Mouse (Mus musculus) B cell, adult 2 months (primary cell): ENCODE results near the gene Map3k4.
"Not testable (repeated sequence)": the region's sequence is repeated elsewhere in the genome, so short reads cannot be mapped to it uniquely, and the experiment has no call there.

Experiments
- DNase-seq, 2 experiments: peaks; one replicate each; pipeline ENCODE4 v3.0.0; 2022

Gene Map3k4

DNA sequence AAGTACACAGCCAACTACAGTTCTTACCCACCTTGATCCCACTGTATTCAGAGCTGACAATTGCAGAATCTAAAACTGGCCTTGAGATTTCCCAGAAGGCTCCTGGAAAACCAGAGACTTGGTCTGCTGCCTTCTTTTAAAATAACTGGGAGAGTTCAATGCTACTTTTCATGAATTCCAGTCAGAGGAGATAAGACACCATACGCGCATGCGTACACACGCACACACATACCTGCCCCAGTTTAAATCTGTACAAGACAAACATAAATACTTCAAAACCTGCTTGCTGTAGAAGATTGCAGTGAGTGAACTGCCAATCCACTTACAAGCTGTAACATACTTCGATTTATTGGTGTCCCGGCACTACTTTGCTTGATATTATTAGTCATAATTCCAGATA is 13.9 kb downstream of the Map3k4 start:
- no peak for DNase-seq

DNA sequence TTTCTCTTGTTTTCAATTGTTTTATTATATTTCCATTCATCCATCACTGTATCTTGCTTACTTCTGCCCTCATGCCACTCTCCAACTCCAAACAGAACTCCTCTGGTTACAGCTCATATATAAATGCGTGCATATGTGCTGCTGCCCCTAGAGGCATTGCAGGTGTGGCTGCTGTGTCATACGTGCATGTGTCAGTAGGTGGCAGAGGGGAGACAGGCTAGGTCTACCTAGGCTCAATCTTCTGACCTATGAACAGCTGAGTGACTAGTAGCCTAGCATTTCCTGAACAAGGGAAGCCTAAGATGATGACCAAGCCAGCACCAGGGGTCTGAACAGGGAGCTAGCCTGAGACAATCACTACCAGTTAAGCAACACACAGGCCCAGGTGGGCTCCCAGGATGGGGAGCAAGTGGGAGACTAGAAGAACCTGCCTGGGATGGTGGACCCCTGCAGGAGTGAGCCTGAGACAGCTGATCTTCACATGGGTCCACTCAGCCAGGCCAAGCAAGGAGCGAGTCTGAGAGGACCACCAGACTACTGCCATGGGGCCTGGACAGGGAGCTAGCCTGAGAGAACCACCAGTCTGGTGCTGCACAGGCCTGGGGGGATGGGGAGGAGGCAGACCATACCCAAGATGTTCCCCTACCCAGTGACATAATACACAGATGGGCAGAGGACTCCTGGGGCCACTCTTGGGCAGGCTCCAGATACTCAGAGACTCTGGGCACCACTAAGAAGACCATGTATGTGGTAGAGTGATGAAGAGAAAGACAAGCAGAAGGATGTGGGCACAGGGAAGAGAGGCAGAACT is 17.5 kb downstream of the Map3k4 start:
- DNase-seq: peak; percentile 63 to 68

DNA sequence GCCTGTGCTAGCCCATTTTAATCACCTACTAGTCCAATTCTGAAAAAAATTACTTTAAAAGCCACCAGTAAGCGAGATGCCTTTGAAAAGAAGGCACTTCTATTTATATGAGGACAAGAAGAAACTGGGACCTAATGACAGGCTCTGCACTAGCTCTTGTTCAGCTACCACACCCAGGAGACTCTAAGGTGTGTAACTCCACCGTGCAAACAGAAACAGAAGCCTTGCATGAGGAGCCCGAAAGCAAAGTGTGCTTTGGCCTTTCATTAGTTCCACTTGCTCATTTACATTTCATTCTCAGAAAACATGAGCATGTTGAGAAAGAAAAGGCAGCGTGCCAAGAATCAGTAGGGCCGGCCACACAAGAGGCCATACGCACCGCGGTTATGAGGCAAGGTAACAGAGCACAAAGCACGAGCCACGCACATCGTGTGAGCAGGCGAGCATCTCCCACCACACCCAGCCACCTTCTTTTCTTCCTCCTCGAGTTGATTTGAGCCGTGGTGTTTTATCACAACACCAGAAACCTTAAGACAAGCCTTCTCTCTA is 18.4 kb downstream of the Map3k4 start:
- DNase-seq: no peak

GRCm38 (mm10) chr17:12299371-12299770 is 19.2 kb downstream of the Map3k4 start:
- no peak for DNase-seq

GRCm38 (mm10) chr17:12297978-12298377 is 20.6 kb downstream of the Map3k4 start:
- no peak for DNase-seq

DNA sequence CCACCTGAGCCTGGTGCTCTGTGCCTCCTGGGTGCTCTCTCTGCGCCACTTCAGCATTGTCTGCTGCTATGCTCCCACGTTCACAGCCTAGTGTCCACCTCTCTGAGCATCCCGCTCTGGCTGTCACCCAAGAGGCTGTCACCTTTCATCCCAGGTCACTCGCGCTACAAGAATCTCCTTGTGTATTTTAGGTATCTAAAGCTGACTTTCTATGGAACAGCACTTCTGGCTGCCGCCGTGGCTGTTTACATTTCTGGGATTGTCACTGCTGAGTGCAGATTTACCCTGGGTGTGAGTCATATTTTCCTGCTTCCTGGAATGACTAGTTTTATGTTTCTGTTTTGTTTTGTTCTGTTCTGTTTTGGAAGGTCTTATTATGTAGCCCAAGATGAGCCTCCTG is 21.3 kb downstream of the Map3k4 start:
- no peak for DNase-seq

DNA sequence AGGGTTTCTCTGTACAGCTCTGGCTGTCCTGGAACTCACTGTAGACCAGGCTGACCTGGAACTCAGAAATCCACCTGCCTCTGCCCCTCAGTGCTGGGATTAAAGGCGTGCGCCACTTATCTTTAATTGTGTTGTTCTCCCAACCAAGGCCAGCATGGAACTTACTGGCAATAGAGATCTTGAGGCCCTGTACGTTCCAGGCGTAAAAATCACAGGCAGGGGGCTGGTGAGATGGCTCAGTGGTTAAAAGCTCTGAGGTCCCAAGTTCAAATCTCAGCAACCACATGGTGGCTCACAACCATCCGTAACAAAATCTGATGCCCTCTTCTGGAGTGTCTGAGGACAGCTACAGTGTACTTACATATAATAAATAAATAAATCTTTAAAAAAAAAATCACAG is 22.7 kb downstream of the Map3k4 start:
- not testable (repeated sequence) for DNase-seq

DNA sequence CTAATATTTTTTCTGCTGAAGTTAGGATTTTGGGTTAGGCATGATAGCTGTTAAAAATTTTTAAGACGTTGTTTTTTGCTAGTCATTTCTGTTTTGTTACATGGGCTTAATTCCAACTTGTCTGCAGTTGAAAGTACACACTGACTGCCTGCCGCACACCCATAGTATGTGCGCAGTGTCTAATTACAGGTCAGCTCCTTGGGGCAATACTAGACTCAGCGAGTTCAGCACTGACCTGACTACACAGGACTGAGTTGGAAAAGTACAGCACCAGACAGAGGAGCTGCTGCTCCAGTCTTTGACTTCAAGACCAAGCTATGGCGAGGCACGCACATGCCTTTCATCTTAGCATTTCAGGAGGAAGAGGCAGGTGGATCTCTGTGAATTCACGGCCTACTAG is 24.2 kb downstream of the Map3k4 start:
- no peak for DNase-seq

DNA sequence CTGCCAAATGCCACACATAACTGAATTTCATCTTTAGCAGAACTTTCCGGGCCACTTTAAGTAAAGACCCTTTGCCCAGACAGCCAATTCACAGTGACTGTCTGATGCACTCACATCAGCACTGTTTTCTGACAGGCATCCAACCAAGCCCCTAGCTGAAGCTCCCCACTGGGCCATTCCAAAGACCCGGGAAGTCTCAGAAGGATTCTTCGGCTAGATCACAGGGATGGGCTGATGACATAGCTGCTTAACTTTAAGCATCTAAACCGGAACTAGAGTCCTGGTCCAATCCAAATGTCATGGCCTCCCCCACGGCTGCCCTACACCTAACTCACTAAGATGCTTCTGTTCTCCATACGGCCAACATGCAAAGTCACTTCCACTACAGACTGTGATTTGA is 25.0 kb downstream of the Map3k4 start:
- no peak for DNase-seq

DNA sequence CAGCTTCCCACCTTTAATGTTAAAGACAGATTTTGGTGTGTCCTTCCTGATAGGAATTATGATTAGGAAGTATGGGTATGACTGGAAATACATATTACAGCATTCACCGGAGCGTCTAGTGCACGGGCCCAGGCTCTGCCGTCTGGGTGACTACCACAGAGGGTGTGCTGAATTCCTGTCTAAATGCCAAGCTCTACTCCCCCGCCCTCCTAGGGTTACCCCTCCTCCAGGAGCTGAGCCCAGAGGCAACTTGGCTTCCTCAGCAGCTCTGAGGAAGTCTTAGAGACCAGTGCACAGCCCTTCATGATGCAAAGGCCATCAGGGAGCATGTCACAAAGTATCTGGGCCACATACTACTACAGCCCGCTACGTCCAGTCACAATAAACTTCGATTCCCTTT is 25.7 kb downstream of the Map3k4 start:
- DNase-seq: no peak

DNA sequence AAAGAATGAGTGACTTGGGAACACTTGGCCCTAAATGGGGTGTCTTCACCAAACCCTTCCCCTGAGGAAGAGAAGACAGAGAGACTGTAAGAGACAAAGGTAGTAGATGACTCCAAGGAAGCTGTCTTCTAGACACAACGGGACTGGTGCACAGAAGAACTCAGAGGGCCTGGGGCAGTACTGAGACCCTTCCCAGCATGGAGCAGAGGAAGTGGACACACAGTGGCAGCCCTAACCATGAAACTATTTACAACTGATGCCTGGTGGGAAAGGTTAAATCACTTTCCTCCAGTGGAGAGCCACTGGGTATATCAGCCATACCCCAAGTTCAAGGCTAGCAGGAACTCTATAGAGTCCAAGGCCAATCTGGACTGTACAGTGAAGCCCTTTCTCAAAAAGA is 26.2 kb downstream of the Map3k4 start:
- no peak for DNase-seq

GRCm38 (mm10) chr17:12291151-12291550 is 27.4 kb downstream of the Map3k4 start:
- DNase-seq: no peak

DNA sequence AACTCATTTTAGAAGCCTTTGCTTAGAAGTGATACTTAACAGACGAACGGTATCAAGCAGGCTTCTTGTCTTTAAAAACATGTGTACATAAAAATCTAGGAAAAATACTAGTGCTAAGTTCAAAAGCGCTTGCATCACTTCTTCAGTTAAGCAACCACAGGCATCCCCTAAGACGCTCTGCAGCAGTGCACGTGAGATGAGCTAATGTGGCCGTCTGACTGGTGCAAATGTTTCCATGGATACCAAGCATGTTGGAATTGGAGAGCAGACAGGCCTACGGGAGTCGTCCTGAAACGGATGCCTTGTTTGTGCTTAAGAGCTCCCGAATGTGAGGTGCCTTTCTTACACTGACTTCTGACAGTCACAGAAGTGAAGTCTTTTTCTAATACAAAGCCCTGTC is 27.9 kb downstream of the Map3k4 start:
- no peak for DNase-seq

DNA sequence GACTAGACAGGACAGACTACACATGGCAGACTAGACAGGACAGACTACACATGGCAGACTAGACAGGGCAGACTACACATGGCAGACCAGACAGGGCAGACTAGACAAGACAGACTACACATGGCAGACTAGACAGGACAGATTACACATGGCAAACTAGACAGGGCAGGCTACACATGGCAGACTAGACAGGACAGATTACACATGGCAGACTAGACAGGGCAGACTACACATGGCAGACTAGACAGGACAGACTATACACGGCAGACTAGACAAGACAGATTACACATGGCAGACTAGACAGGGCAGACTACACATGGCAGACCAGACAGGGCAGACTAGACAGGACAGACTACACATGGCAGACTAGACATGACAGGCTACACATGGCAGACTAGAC is 28.8 kb downstream of the Map3k4 start:
- DNase-seq: not testable (repeated sequence)

- DNase-seq: no peak
Measured at GRCm38 (mm10) chr17:12288871-12289270, 29.7 kb downstream of the Map3k4 start.

GRCm38 (mm10) chr17:12279810-12280209 is 38.8 kb downstream of the Map3k4 start:
- DNase-seq: no peak

DNA sequence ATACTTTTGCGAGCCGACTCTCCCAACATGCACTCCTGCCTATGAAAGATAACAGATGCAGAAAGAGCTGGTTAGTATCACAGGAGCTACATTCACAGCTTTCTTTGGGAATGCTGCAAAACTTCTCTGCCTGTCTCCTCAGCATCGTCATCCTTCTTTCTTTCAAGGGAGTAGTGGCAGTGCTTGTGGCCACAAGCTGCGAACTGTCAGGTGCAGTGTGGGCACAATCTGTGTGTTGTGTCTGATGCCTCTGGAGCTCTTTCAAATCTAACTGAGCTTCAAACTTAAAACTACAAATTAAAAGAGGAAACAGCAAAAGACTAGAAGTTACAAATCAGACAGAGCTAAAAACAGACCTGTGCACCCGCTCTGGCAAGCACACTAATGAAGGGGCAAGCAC is 40.5 kb downstream of the Map3k4 start:
- DNase-seq: no peak

- no peak for DNase-seq
Measured at GRCm38 (mm10) chr17:12277297-12277696, 41.3 kb downstream of the Map3k4 start.

DNA sequence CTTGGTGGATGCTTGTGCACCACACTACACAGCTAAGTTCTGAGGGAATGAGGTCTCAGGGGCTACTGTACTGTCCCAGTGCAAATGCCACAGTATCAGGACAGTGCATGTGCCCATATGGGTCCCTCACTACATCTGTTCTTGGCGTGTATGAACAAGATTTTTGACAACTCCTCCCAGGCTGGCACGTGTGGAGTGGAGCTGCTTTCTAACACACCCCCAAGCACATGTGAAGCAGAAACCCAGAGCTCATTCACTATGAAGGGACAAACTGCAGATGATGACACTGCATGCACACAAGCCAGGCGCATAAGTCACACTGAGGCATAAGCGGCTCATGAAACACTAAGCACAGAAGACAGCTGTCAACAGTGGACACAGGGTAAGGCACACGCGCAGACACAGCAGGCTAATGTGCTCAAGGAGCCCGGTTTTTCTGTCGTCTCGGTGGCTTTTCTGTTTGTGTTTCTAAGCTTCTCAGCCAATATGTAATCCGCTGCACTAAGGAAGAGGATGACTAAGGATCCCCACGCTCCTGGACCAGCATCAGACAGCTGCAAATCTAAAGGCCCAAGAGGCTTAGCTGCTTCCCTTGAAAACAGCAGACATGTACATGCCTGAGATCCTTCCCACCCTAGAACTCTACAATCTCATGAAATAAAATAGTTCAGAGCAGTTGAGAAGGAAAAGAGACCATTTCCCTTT is 41.9 kb downstream of the Map3k4 start:
- DNase-seq: no peak

DNA sequence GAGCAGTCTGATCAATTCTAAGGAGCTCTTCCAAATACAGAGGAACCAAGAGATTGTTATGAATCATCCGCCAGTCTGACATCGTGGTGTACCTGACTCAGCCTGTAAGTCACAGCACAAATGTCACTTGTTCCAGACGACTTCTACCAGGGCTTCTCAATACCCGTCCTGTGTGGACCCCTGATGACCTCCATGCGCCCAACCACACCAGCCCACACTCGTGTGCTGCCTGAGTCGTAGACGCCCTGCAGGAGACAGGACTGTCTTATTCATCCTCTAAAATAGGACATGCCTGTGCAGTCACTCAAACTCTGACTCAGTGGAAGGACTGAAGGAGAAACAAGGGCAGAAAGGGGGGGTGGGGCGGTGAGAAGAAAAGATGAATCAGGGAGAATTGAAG is 42.8 kb downstream of the Map3k4 start:
- DNase-seq: no peak

DNA sequence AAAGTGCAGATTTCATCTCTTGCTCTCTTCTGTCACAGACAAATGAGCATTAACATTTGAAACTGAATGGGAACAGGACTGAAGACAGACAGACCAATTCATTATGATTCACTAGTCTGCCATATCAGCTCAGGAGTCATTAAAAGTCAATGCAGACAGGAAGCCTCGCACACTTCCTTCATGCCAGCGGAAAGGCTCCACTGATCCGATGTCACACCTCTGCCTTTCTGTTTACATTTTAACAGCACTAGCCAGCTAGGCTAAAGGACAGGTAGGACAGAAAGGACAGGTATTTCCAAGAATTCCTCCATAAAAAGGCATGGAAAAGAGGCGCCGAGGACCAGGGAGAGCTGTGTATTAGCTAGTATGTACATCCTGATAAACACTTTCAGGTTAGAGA is 45.6 kb downstream of the Map3k4 start:
- DNase-seq: no peak

DNA sequence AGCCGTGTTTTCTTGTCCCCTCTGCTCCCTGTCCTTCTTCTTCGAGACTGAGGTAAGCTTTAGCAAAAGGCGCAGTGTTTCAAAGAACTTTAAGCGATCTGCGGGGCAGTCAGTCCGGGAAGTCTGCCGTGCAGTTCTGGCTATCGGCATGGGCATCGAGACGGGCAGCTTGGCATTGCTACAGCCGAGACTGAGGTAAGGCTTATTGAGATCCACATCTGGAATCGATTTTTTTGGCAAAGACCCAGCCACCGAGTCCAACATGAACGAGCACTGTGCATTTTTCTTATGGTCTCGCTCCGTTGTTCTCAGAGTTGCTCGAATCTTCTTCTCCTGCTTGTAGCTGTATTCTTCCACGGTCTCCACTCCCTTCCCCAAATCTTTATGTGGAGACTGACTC is 46.8 kb downstream of the Map3k4 start:
- no peak for DNase-seq

DNA sequence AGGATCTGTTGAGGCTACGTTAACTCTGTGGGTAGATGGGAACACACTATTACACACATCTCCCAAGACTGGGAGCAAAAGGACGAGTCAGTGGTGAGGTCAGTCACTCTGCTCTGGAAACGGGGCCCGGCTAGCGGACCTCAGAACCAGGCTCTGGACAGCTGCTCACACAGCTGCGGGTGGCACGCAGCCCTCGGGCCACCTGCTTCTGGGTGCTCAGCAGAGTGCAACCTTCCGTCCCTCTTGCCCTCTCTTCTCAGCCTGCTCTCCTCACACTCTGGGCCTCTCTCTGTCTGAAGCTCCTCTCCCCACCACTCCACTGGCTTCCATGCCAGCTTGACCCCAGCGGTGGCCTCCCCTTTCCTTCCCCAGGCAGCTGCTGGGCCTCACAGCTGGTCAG is 50.1 kb downstream of the Map3k4 start:
- peak in 1 of 2 experiments; percentile 10 for DNase-seq

DNA sequence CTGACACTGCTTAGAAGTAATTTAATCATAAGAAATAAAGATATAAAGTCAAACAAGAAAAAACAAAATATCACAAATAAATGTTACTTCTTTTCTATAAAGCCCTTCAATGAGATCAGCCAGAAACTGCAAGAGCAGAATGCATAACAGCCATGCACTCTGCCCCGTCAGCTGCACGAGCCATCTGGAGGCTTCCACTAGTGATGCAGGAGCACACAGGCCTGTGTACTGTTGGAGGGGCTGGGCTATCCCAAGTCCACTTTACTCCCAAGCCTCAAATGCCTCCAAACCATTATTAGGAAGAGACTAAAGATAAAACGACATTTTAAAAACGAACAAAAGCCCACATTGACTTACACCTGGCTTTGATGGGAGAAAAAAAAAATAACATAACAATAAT is 50.5 kb downstream of the Map3k4 start:
- no peak for DNase-seq
